Mouse (Mus musculus) lung, adult 2 months (tissue): ENCODE data around the gene Palld. TPM values are rescaled to one million over a fixed set of nuclear protein-coding genes. Genes with fewer than 3 reads are reported as not detected.

Source experiments
- DNase-seq: peaks from one replicate; pipeline ENCODE4 v3.0.0; 2022
- H3K4me1 ChIP-seq: fragments of 200-500 bp; 2 replicates; pipeline ENCODE4 v1.6.1; 2011; ENCODE audit warnings: low read length; ENCODE audit not compliant: control insufficient read depth, insufficient read depth
- H3K4me3 ChIP-seq: fragments of 200-500 bp; replicated peaks from 2 replicates; pipeline ENCODE3; 2011; ENCODE audit warnings: low read depth, mild to moderate bottlenecking, control low read depth, low read length; ENCODE audit errors: extremely low read depth
- CTCF ChIP-seq: fragments of 200-500 bp; IDR thresholded peaks from 2 replicates; pipeline ENCODE4 v1.5.1; 2011; ENCODE audit warnings: mild to moderate bottlenecking, low read length, control low read depth; ENCODE audit not compliant: insufficient read depth
- POLR2A ChIP-seq: fragments of 200-500 bp; IDR thresholded peaks from 2 replicates; pipeline ENCODE4 v1.6.1; 2011; ENCODE audit warnings: low read depth, mild to moderate bottlenecking, control low read depth, low read length, borderline replicate concordance; ENCODE audit errors: extremely low read depth
- WGBS: fragments of 180-500 bp; shearing (Covaris S2); methylation state at CpG from one replicate; pipeline ENCODE4 v1.1.7; 2018; 5-methylcytosine and 5-hydroxymethylcytosine counted together
- polyA plus RNA-seq: library from polyadenylated mRNA; depleted of rRNA; stranded (reverse); fragments of >200 nt; gene quantifications from 2 replicates; pipeline ENCODE4 v1.2.3, GENCODE M21; 2012

The Palld gene
- polyA plus RNA-seq, 1 experiment = 37.1 TPM

DNA sequence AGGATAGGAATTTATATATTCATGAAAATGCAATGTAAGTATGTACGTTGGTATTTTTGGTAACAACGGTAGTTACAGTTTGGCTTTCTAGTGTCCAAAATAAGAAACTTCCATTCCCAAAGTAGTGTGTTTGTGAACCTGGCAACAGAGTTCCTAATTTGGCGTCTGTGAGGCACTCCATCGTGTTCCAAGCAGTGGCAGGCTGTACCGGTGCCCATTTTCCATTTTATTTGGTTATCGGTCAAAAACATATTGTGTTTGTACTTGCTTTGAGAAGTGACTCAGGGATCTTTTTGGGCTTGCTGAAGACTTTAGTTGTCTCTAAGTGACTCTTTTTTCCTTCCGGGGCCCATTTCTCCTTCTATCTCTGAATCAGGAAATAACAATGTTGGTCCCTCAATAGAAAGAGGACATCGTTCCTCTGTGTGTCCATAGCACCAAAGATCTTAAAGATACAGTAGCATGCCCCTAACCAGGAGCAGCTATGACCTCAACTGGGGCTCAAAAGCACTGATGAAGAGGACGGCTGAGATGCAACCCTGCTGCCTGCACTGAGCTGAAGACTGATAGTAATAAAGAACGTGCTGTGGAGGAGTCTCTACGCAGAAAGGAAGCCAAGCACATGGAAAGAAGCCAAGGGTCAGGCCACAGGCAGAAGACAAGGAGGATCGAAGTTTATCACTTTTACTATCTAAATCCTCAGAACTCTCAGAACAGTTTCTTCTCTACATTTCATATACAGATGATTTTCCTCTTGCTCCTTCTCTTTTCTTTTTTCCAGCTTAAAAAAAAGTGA lies 344.2 kb downstream of the Palld start:
- TF ChIP-seq CTCF = no peak
- peaks cover 6% of the 10 kb centered on the region for H3K4me1 ChIP-seq
- no peak for DNase-seq
- H3K4me3 ChIP-seq = no peak overlapping the region
- 47% methylated on average over 12 of the region's 12 CpGs for WGBS

DNA sequence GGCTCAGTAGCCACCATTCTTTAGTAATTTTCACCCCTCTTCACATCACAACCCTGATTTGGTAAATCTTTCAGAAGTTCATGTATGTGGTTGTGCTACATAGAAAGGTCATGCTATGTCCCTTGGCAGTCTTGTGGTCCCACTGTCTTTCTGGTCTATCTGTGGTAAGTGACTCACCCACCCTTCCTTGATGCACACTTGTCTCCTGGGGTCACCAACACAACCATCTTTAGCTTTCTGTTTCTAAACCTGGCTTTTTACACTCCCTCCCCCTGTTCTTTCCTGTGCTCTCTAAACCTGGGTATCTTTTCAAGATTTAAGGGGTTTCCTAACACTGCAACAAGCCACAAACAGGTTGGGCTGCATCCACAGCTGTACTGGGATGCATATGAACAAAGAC lies 345.5 kb downstream of the Palld start:
- no peak for DNase-seq
- Histone ChIP-seq H3K4me1 (peaks cover 6% of the 10 kb centered on the region), H3K4me3 (no peak overlapping the region)
- TF ChIP-seq CTCF = no peak
- no peak for TF ChIP-seq POLR2A

DNA sequence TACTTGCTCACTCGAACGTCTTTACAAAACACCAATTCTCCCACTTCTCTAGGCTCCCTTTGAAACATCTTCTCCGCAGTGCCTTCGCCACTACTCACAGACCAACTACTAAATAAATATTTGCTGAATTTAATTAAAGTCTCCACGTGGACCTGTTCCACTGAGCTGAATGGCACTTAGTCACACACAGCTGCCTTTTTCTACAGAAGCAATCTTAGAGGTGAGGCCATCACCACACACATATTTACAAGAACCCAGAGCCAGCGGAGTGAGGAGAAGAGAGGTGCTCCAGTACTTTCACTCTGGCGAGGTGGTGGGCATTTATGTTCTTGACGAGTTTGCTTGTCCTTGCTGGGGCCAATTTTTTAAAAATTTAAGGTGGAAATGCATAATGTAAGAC lies 346.3 kb downstream of the Palld start:
- no peak overlapping the region for H3K4me3 ChIP-seq
- DNase-seq = no peak
- TF ChIP-seq POLR2A = no peak
- TF ChIP-seq CTCF = no peak
- 50% methylated on average over 8 of the region's 8 CpGs for WGBS
- peaks cover 6% of the 10 kb centered on the region for H3K4me1 ChIP-seq

DNA sequence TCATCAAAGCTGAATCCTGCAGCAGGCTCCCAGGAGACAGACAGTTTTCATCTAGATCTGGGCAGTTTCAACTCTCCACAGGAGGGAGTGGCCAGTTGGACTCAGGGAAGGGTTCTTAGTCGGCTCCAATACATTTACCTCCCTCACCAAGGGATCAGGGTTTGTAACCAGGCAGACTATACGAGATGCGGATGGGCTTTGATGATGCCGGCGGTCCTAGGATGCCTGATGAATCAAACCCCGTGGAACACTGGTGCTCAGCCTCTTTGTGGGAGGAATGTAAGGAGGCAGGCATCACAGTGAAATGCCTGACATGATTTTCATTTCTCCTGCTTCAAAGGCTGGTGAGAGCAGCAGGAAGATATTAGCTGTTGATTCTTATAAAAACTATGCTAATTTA lies 347.1 kb downstream of the Palld start:
- no peak for TF ChIP-seq CTCF
- TF ChIP-seq POLR2A = no peak
- 77% methylated on average over 6 of the region's 6 CpGs for WGBS
- H3K4me3 ChIP-seq = no peak overlapping the region
- H3K4me1 ChIP-seq = peaks cover 6% of the 10 kb centered on the region
- no peak for DNase-seq

DNA sequence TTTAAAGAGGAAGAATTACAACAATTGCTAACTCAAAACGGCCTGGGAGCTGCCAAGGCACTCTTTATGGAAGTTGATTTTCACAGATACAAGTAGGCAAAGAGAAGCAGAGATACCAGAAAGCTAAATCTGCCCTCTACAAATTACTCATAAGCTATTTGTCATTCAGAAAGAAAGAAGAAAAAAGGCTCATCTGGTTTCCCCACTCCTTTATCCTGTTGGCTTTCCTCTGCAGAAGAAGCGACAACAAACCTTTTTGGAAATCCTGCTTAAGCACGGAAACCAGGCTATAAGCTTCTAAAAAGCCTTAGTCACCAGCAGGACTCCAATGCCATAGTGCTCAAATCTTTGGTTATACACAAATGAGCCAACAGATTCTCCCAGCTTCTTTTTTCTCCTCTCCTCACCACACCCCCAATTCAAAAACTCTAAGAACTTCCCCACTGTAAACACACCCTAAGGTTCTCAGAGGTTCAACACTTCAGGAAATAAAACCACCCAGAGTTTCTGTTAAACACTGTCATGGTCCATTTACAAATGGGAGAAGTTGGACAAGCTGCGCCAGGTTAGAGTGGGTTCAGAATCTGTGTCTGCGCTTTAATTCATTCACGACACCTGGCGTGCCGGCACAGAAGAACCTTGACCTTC lies 349.6 kb downstream of the Palld start:
- DNase-seq = no peak
- H3K4me1 ChIP-seq = no peaks in the 10 kb centered on the region
- TF ChIP-seq POLR2A = no peak
- no peak for TF ChIP-seq CTCF
- 80% methylated on average over 8 of the region's 8 CpGs for WGBS
- no peak overlapping the region for H3K4me3 ChIP-seq

DNA sequence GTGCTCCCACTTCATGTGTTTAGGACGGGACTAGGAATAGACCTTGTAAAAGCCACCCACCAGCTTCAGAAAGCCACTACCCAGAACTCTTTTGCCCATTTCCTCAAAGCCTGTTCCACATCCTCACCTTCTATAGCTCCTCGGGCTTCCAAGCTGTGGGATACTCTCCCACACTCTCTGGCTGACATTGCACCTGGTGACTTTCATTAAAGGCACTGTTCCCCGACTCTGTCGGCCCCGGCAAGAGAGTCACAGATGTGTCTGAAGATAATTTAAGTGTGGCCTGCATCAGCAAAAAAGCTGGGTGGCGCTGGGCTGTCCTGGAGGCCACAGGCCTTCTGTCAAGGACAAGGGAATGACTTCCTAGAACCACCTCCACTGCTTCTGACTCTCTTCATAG lies 350.3 kb downstream of the Palld start:
- no peak for DNase-seq
- Histone ChIP-seq H3K4me1 (no peaks in the 10 kb centered on the region), H3K4me3 (no peak overlapping the region)
- TF ChIP-seq CTCF = no peak
- TF ChIP-seq POLR2A = no peak
- whole genome bisulfite sequencing = 72% methylated on average over 6 of the region's 6 CpGs

DNA sequence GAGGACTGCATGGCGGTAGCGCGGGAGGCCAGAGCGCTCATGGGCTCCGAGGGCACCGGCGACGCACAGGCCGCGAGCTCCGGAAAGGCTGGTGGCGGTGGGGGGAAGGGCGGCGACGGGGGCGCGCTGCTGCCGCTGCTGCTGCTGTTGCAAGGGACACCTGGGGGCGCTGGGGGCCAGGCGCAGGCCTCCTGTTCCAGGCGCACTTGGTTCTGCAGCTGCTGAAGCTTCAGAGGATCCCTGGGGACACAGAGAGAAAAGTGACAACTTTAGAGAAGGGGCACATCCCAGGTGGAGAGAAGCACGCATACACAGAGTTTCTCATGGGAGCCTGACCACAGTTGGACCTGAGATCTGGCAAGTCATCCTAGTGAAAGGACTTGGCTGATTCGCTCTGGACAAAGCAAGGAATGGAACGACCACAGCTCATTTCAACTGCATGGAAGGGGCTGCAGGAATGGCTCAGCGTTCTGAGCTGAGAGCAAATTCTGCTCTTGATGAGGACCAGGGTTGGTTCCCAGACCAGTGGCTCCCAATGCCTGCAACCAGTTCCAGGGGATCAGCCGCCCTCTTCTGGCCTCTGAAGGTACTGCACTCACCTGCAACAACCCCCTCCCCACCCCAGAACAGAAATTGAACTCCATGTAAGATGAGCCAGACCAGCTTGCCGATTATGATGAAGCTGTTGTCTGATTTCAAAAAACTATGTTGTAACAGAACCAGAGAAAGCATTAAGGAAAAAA lies 352.3 kb downstream of the Palld start:
- no peak overlapping the region for H3K4me3 ChIP-seq
- no peaks in the 10 kb centered on the region for H3K4me1 ChIP-seq
- 69% methylated on average over 27 of the region's 27 CpGs for WGBS
- TF ChIP-seq CTCF (peak; percentile 47), POLR2A (no peak)
- no peak for DNase-seq

DNA sequence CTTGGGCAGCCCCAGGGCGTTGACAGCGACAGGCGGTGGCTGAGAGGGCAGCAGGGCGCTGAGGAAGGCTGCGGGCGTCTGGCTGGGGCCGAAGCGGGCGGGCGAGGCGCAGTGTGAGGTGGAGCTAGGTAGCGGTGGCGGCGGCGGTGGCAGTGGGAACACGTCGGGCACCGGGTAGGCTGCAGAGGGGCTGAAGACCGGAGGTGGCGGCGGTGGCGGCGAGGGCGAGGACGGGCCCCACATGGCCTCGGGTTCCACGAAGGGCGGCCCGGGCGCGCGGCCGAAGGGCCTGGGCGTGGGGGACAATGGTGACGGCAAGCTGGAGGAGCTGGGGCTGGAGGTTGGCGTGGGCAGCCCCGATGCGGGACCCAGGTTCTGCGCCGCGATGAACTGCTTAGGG lies 352.9 kb downstream of the Palld start:
- Histone ChIP-seq H3K4me1 (no peaks in the 10 kb centered on the region), H3K4me3 (no peak overlapping the region)
- TF ChIP-seq CTCF (no peak), POLR2A (no peak)
- DNase-seq = no peak
- 80% methylated on average over 40 of the region's 41 CpGs for WGBS

DNA sequence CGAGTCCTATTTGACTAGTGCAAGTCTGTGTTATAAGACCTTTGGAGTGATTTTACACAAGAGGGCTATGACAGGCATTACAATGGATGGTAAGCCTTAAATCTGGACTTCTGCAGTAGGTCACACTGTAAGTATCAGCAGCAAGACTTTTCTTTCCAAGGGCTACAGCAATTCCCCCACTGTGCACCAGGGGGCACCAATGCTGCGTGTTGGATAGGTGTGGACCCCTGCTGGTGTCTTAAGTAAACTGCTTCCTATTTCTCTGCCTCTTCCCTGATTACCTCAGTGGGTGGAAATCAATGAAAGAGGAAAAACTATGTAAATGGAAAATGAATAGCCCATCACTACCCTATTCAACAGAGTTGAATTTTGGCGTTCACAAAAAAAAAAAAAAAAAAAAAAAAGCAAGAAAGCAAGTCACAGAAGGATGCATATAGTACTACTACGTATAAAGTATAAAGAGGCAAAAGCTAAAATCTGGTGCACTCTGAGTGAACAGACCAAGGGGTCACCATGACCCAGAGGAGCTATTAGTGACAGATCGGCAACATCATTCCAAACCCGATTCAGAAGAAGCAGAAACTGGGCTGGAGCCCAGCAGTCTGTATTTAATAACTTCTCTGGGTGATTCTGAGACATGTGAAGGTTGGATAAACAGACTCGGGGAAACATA lies 362.5 kb downstream of the Palld start:
- 40% methylated on average over 7 of the region's 7 CpGs for WGBS
- Histone ChIP-seq H3K4me3 (no peak overlapping the region), H3K4me1 (no peaks in the 10 kb centered on the region)
- DNase-seq = peak; percentile 78
- peak; percentile 100 for TF ChIP-seq CTCF
- no peak for TF ChIP-seq POLR2A

DNA sequence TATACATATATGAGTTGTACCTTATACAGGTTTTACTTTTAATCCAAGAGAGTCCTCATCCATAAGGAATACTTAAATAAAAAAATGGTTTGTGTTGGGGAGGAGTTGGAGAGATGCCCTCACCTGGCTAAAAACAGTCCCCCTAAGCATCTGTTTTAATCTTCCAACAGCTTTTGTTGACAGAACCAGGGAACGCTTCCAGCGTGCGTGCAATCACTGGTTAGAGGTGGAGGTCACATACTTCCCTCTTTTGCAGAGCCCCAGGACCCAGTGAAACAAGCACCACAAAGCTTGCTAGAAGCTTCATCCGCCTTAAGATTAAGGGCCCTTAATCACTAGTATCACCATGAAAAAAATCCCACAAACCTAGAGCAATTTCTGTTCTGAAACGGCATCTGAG lies 365.0 kb downstream of the Palld start:
- WGBS = 70% methylated on average over 5 of the region's 5 CpGs
- TF ChIP-seq POLR2A (no peak), CTCF (no peak)
- DNase-seq = no peak

More for the DNA sequence above, 365.0 kb downstream of the Palld start:
- no peaks in the 10 kb centered on the region for H3K4me1 ChIP-seq
- H3K4me3 ChIP-seq = no peak overlapping the region
